Mouse (Mus musculus): Measurements from ENCODE around the gene Vps16.

Gene Vps16

GRCm38 (mm10) chr2:130424126-130424853, at the start of gene Vps16, which contains the start of gene Pced1a:
Gene Vps16, plus strand, starts transcription at chr2:130424339.
Gene Pced1a, minus strand, starts transcription at chr2:130424701.
- DNase-seq: peak; percentile 96

- DNase-seq: peak; percentile 15 to 18
These were observed 49.2 kb upstream of the Vps16 start for GRCm38 (mm10) chr2:130374951-130375350.

- no peak for DNase-seq
These were observed 40.9 kb upstream of the Vps16 start for GRCm38 (mm10) chr2:130383205-130383604.

- no peak for DNase-seq
These were observed 40.2 kb upstream of the Vps16 start for GRCm38 (mm10) chr2:130383895-130384294.

GRCm38 (mm10) chr2:130386212-130386611, 37.9 kb upstream of the Vps16 start:
- no peak for DNase-seq

- DNase-seq: no peak
These were observed 35.3 kb upstream of the Vps16 start for GRCm38 (mm10) chr2:130388796-130389195.

- no peak for DNase-seq
These were observed 33.0 kb upstream of the Vps16 start for GRCm38 (mm10) chr2:130390993-130391625.

GRCm38 (mm10) chr2:130392836-130393235, 31.3 kb upstream of the Vps16 start:
- DNase-seq: no peak

GRCm38 (mm10) chr2:130395696-130396095, 28.4 kb upstream of the Vps16 start:
- no peak for DNase-seq

- peak in 1 of 2 experiments; percentile 15 for DNase-seq
These were observed 26.8 kb upstream of the Vps16 start, which contains the start of gene Cpxm1 for GRCm38 (mm10) chr2:130397186-130397985. Gene Cpxm1, minus strand, starts transcription at chr2:130397574.

- DNase-seq: peak in 1 of 2 experiments; percentile 14
These were observed 26.0 kb upstream of the Vps16 start for GRCm38 (mm10) chr2:130398091-130398490.

GRCm38 (mm10) chr2:130400046-130400445, 24.1 kb upstream of the Vps16 start:
- no peak for DNase-seq

- DNase-seq: no peak
These were observed 22.2 kb upstream of the Vps16 start for GRCm38 (mm10) chr2:130401891-130402290.

- no peak for DNase-seq
These were observed 19.2 kb upstream of the Vps16 start, which contains the start of the genes Gm28372 and 1700020A23Rik for GRCm38 (mm10) chr2:130404939-130405338. Gene Gm28372, plus strand, starts transcription at chr2:130405239. Gene 1700020A23Rik, plus strand, starts transcription at chr2:130405259.

- no peak for DNase-seq
These were observed 18.0 kb upstream of the Vps16 start, which contains the start of gene Tmem239 for GRCm38 (mm10) chr2:130406178-130406577. Gene Tmem239, plus strand, starts transcription at chr2:130406478.

- no peak for DNase-seq
These were observed 15.9 kb upstream of the Vps16 start for GRCm38 (mm10) chr2:130408194-130408593.

GRCm38 (mm10) chr2:130411558-130412495, 12.3 kb upstream of the Vps16 start:
- DNase-seq: peak; percentile 86 to 92

GRCm38 (mm10) chr2:130412775-130413174, 11.4 kb upstream of the Vps16 start:
- DNase-seq: no peak

- no peak for DNase-seq
These were observed 9.9 kb upstream of the Vps16 start for GRCm38 (mm10) chr2:130414094-130414856.

GRCm38 (mm10) chr2:130421781-130422620, 2.1 kb upstream of the Vps16 start:
- no peak for DNase-seq
